Mouse (Mus musculus) erythroblast, embryonic 14.5 days (primary cell): ENCODE measurements around the gene Sipa1l3. TPM values are rescaled to one million over a fixed set of nuclear protein-coding genes. Genes with fewer than 3 reads are reported as not detected.

Experiments
- H3K27me3 ChIP-seq: 2 replicates; pipeline ENCODE4 v1.6.1; 2012; ENCODE audit warnings: inconsistent platforms; ENCODE audit not compliant: control insufficient read depth
- H3K36me3 ChIP-seq: 2 replicates; pipeline ENCODE4 v1.6.1; 2012; ENCODE audit warnings: mild to moderate bottlenecking, inconsistent platforms; ENCODE audit not compliant: control insufficient read depth
- H3K4me1 ChIP-seq: 2 replicates; pipeline ENCODE4 v1.6.1; 2012; ENCODE audit warnings: inconsistent platforms; ENCODE audit not compliant: control insufficient read depth
- H3K4me3 ChIP-seq: replicated peaks from 2 replicates; pipeline ENCODE3; 2012; ENCODE audit warnings: moderate library complexity, mild to moderate bottlenecking, inconsistent platforms
- H3K9me3 ChIP-seq: 2 replicates; pipeline ENCODE4 v1.6.1; 2012; ENCODE audit warnings: low read length, inconsistent platforms, mixed read lengths; ENCODE audit not compliant: control insufficient read depth
- GATA1 ChIP-seq: IDR thresholded peaks from 2 replicates; pipeline ENCODE4 v1.6.1; 2012; ENCODE audit warnings: low read length, inconsistent platforms, mixed read lengths
- TAL1 ChIP-seq: IDR thresholded peaks from 3 replicates; pipeline ENCODE4 v1.6.1; 2012; ENCODE audit warnings: low read length, inconsistent platforms, mixed read lengths
- polyA plus RNA-seq: library from polyadenylated mRNA; stranded (reverse); fragments of >175 nt; gene quantifications from 2 replicates; pipeline ENCODE4 v1.2.3, GENCODE M21; 2012

Sipa1l3 gene
- polyA plus RNA-seq, 1 experiment: 2.0 TPM

DNA sequence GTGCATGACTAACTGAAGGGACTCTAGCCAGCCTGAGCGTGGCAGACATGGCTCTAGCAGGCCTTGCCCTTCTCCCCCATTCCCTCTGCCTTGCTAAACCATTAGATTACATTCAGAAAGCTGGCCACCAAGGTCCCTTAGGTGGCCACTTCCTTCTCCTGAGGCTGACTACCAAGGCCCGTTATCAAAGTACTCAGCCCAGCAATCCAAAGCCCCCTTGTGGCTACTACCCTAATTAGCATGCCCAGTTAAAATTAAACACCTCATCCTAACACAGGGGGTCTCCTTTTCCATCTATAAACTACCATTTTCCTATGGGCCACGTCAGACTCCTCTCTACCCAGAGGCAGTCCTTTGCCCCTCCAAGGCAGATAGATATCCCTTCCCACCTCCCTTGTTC, 31.7 kb downstream of the Sipa1l3 start:
- H3K36me3 ChIP-seq: no peaks in the 10 kb centered on the region; the same call in 1 of the 2 replicates
- H3K4me3 ChIP-seq: no peak overlapping the region
- no peaks in the 10 kb centered on the region for H3K9me3 ChIP-seq
- TF ChIP-seq GATA1: no peak
- no peak for TF ChIP-seq TAL1
- H3K4me1 ChIP-seq: no peaks in the 10 kb centered on the region
- H3K27me3 ChIP-seq: no peaks in the 10 kb centered on the region

DNA sequence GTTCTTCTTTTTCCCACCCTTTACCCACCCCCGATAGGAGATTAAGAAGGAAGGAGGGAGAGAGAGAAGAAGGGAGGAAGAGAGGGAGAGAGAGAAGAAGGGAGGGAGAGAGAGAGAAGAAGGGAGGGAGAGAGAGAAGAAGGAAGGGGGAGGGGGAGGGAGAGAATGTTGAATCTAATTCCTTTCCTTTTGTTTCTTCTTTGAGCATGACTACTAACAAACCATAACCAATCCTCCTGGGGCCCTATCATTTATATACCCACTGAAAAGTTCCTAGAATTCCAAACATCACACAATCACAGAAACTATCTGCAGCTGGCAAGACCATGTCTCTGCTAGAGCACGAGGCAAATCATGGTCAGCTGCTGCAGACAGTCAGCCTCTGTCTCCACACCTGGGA, 32.7 kb downstream of the Sipa1l3 start:
- H3K27me3 ChIP-seq: no peaks in the 10 kb centered on the region
- no peaks in the 10 kb centered on the region for H3K9me3 ChIP-seq
- no peaks in the 10 kb centered on the region; the same call in 1 of the 2 replicates for H3K4me1 ChIP-seq
- no peaks in the 10 kb centered on the region; the same call in 1 of the 2 replicates for H3K36me3 ChIP-seq
- H3K4me3 ChIP-seq: no peak overlapping the region
- TF ChIP-seq TAL1: no peak
- no peak for TF ChIP-seq GATA1

DNA sequence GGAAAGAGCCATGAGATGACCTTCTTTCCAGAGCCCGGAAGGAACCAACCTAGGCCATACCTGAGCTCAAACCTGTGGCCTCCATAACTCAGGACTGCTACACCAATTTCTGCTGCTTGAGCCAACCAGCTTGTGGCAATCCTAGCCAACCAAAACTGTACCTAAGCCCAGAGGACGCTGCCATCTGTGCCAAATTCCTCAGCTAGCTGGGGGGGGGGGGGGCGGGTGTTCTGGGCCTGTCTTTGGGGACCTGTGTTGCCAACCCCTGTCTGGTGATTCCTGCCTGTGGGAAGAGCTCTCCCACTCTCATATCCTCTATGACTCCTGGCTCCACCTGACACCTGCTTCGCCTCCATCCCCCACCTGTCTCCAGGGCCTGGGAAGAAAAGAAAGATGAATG, 34.9 kb downstream of the Sipa1l3 start:
- TF ChIP-seq TAL1: no peak
- TF ChIP-seq GATA1: no peak
- H3K36me3 ChIP-seq: no peaks in the 10 kb centered on the region; the same call in 1 of the 2 replicates
- H3K9me3 ChIP-seq: no peaks in the 10 kb centered on the region
- no peak overlapping the region for H3K4me3 ChIP-seq
- no peaks in the 10 kb centered on the region for H3K27me3 ChIP-seq
- H3K4me1 ChIP-seq: no peaks in the 10 kb centered on the region; the same call in none of the 2 replicates

DNA sequence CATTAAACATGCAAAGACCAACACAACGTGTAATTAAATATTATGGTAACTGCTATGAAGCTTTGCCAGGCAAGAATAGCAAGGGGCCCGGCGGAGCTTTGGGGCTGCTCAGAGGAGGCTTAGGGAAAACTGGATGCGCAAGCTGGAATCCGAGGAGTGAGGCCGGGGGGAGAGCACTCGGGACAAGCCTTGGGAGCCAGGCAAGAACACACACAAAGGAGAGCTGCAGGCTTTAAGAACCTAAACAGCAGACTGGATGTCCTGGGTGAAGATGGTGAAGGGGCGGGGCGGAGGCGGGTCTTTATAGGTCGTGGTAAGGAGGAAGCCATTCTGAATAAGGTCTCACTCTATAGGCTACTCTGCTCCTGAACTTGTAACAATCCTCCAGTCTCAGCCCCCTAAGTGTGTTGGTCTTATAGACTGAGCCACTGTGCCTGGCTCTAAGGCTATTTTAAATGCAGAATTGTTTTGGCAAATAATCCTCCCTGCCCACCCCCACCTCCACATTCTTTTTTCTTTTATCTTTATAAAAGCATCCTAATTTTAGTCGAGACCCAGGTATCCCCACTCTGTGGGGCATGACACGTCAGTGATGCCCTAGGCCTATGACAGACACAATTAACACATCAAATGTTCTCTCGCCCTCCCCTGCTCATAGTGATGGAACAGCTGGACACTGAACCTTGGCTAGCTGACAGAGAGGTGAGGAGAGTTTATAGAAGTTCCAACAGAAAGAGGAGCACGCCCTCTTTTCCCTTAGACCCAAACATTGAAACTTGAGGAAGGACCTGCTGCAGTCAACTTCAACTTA, 36.9 kb downstream of the Sipa1l3 start:
- no peaks in the 10 kb centered on the region for H3K9me3 ChIP-seq
- TF ChIP-seq GATA1 (no peak), TAL1 (no peak)
- H3K4me1 ChIP-seq: no peaks in the 10 kb centered on the region; the same call in none of the 2 replicates
- no peak overlapping the region for H3K4me3 ChIP-seq
- no peaks in the 10 kb centered on the region for H3K27me3 ChIP-seq
- H3K36me3 ChIP-seq: no peaks in the 10 kb centered on the region

DNA sequence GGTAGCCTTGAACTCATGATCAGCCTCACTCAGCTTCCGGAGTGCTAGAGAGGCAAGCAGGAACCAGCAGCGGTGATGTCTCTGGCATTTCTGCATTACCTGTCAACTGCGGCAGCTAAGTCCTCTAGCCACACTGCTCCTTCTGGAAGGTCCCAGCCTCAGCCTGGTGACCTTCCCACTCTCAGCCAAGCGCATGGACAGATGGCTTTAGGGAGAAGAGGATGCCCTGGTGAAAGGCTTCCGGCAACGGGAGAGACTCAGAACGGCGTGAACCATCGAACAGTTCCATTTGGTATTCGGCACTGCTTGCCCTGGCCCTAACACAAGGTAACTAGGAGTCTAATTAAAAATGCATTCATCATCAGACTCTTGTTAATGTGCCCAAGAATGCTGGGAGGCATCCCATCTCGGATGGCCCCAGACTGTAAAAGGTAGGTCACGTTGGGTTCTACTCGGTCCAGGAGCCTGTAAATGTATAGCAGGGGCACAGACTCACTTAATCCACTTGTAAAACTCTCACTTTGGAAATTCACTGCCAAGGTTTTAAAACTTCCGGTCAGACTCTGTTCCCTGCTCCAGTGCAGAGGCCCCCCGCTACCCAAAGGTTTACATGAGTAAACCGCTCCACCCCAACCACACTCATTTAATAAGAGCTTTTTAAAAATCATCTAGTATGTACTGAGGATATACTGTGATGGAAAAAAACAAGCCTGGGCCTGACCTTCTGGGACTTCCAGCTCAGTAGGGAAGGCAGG, 37.7 kb downstream of the Sipa1l3 start:
- TF ChIP-seq TAL1: no peak
- no peak for TF ChIP-seq GATA1
- no peaks in the 10 kb centered on the region; the same call in none of the 2 replicates for H3K4me1 ChIP-seq
- no peaks in the 10 kb centered on the region for H3K9me3 ChIP-seq
- no peaks in the 10 kb centered on the region for H3K27me3 ChIP-seq
- H3K36me3 ChIP-seq: no peaks in the 10 kb centered on the region
- H3K4me3 ChIP-seq: no peak overlapping the region

DNA sequence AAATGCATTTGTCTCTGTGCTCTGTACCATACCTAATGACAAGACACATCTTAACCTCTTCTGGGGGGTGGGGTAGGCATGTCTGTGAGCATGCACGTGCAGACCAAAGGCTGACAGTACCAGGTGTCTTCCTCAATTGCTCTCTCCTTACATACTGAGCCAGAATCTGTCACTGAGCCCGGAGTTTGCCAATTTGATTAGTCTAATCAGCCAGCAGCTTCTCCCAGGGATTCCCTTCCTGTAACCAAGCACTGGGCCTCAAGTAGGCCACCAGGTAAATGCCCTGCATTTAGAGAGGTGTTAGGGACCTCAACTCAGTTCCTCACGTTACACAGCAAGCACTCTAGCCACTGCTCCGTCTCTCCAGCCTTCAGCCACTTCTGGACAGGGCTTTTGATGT, 38.3 kb downstream of the Sipa1l3 start:
- TF ChIP-seq TAL1: no peak
- H3K4me1 ChIP-seq: no peaks in the 10 kb centered on the region; the same call in none of the 2 replicates
- H3K36me3 ChIP-seq: no peaks in the 10 kb centered on the region
- H3K4me3 ChIP-seq: no peak overlapping the region
- H3K27me3 ChIP-seq: no peaks in the 10 kb centered on the region
- no peaks in the 10 kb centered on the region for H3K9me3 ChIP-seq

DNA sequence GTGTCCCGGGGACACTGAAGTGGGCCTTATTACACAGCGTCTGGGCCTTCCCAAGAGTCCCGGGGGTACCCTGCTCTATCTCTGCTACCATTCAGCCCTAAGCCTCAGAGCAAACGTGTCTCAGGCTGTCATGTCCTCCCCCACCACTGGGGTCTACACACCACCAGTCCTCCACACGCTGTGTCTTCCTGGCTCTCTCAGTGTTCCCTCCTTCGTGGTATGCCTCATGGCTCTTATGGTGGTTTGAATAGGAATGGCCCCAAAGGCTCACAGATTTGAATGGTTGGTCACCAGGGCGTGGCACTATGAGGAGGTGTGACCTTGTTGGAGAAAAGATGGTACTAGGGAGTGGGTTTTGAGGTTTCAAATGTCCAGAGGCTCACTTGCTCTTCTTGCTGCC, 43.4 kb downstream of the Sipa1l3 start:
- no peaks in the 10 kb centered on the region for H3K27me3 ChIP-seq
- TF ChIP-seq TAL1 (no peak), GATA1 (no peak)
- H3K9me3 ChIP-seq: no peaks in the 10 kb centered on the region
- no peaks in the 10 kb centered on the region for H3K36me3 ChIP-seq
- H3K4me1 ChIP-seq: peaks cover 8% of the 10 kb centered on the region
- no peak overlapping the region for H3K4me3 ChIP-seq

DNA sequence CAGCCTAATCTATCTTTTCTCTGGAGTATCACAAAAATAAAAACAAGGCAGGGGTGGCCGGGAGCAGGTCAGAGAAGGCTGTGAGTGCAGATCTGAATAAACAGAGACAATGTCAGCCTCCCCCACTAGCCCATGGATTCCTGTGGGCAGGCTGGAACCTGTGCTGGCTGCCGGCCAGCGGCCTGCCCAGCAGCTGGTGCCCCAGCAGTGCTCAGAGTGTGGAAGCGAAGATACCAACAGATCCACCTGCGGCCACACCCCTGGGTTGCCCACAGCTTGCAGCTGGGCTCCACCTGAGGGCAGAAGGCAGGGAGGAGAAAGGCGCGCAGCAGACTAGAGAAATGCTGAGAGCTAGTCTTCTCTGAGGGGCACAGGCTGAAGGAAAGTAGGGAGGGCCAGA, 47.1 kb downstream of the Sipa1l3 start:
- Histone ChIP-seq H3K36me3 (no peaks in the 10 kb centered on the region), H3K9me3 (no peaks in the 10 kb centered on the region), H3K27me3 (no peaks in the 10 kb centered on the region), H3K4me3 (no peak overlapping the region), H3K4me1 (peaks cover 11% of the 10 kb centered on the region)
- TF ChIP-seq GATA1 (no peak), TAL1 (no peak)

DNA sequence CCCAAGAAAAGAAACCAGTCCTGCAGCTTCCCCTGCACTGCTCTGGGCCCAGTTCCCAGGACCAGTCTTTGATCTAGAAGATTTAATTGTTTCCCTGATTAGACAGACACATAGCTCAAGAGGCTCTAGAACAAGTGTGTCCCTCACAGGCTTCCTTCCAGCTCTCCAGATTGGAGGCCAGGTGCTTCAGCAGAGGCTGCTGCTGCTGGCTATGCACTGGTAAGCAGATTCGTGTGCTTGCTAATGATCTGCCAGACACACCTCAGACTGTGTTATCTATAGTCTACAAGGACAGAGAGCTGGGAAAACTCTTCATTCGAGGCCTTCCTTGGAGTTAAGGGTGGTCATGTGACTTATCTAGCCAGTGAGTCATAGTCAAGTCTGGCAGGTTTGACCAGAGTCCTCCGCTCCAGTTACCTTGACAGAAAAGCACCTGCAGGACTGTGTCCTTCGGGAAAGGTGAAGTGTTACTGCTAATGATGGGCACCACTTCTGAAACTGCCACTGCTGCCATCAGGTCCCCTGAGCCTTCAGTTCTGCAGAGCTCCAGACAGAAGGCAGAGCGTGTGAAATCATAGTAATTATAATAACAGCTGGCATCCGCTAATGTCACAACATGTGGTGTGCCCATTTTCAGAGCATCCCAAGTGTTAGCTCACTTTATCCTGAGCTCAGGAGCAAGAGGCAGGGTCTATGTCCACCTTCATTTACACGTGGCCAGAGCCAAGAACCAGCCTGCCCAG, 48.7 kb downstream of the Sipa1l3 start:
- TF ChIP-seq GATA1 (no peak), TAL1 (no peak)
- no peaks in the 10 kb centered on the region for H3K36me3 ChIP-seq
- no peak overlapping the region for H3K4me3 ChIP-seq
- no peaks in the 10 kb centered on the region for H3K9me3 ChIP-seq
- H3K27me3 ChIP-seq: no peaks in the 10 kb centered on the region
- peaks cover 11% of the 10 kb centered on the region for H3K4me1 ChIP-seq
